Mouse (Mus musculus) heart, postnatal 4 days (tissue): ENCODE measurements around the gene Abca5. TPM values are rescaled to one million over a fixed set of nuclear protein-coding genes. Genes with fewer than 3 reads are reported as not detected.
A peak's percentile ranks its signal among the peaks of the same experiment; 100 is the strongest.

Source experiments
- DNase-seq: peaks from one replicate; pipeline ENCODE4 v3.0.0; 2021
- total RNA-seq, 2 experiments: library from RNA; stranded (reverse); gene quantifications; 2 replicates each; pipeline ENCODE4 v1.2.3; 2021

The Abca5 gene
- total RNA-seq, 2 experiments from 2014 or later: 12.6 to 13.6 TPM

DNA sequence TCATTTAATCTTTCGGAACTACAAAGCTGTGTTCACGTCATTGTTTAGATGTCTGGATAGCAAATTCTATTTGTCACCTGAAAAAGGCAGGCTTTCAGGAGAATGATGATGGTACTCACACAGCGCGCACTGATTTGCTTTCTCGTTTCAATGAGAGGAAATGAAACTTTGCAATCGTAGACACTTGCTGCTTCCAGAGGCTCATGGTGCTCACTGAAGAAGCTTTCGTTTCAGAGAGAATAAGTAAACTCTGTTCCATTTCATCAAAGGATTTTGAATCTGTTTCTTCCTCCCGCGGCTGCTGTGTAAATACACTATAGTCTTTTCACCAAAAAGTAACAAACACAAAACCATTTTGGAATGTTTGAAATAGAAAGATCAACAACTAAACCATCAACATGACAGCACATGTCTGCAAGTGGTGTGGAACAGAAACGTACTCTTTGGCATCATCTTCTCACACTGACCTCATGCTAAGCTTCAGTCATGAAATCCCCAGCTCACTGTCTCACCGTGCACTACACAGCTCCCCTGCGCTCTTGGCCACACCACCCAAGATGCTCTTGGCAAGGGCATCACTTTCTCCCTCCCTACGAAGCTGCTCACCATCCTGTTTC is 39.5 kb downstream of the Abca5 start:
- no peak for DNase-seq

DNA sequence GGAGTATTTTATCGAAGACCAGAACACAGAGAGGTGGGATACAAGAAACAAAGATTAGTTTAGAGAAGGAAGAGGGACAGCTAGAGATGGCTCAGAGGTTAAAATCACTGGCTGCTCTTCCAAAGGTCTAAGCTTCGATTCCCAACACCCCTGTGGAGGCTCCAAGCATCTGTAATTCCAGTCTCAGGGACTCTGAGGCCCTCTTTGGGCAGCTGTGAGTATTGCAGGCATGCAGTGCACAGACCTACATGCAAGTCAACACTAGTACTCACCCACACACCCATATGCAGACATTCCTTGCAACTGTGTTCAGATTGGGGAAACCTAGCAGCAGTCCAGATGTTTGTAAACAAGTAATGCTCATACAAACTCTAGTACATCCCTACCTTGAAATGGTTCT is 46.9 kb downstream of the Abca5 start:
- no peak for DNase-seq

DNA sequence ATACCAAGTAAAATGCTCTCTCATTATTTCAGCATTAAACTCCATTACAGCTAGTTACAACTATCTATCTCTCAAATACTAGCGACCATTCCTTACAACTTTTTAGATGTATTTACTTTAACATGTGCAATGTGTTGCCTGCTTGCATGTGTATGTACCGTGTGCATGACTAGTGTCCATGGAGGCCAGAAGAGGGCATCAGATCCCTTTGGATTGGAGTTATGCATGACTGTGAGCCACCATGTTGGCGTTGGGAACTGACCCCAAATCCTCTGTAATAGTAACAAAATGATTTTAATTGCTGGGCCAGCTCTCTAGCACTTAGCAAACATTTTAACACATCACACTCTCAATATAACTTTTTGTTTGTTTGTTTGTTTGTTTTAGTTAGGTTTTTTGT is 49.1 kb downstream of the Abca5 start:
- DNase-seq: no peak

DNA sequence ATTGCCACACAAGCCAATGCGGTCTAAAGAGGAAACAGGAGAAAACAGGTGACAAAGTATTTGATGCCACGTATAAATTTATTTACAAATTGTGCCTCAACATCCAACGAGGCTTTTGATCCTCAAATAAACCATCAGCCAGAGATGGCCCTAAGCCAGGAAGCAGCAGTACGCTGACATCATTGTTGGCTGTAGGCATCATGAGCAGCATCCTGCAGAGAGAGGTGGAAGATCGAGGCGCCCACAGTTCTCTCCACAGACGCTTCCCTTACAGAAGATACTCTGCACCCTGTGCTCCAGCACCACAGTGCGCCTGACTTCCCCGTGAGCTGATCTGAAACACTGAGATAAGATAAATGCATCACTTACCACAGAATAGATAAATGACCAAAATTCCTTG is 49.8 kb downstream of the Abca5 start:
- peak; percentile 12 for DNase-seq

DNA sequence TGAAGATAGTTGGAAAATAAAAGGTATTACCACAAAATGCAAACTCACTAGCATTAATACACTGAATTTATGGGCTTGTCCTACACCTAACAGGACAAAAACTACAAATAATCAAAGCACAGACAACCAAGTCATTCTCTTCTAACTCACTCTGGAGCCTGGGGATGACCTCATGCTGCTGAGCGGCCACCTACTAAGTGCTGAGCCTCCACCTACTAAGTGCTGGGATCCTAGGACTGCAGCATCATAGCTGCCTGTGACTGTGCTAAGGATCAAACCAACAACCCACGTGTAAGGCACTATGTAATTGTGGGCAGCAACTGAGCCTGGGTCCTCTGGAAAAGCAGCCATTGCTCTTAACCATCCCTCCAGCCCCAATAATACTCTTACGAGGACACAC is 51.2 kb downstream of the Abca5 start:
- no peak for DNase-seq

DNA sequence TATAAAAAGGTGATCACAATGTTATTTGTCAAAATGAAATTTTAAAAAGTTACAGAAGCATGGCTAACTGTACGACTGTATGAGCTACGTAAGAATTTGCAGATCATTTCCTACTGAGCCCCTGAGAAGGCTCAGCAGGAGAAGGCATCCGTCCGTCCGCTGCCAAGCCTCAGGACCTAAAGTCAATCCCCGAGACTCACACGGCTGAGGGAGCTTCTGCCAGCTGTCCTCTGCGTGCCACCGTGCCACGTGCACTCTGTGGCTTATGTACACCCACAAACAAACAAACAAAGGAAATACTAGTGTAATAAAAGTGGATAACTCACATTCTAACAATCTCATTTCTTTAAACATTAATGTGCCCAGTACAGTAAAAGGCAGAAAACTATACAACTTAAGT is 52.7 kb downstream of the Abca5 start:
- no peak for DNase-seq

DNA sequence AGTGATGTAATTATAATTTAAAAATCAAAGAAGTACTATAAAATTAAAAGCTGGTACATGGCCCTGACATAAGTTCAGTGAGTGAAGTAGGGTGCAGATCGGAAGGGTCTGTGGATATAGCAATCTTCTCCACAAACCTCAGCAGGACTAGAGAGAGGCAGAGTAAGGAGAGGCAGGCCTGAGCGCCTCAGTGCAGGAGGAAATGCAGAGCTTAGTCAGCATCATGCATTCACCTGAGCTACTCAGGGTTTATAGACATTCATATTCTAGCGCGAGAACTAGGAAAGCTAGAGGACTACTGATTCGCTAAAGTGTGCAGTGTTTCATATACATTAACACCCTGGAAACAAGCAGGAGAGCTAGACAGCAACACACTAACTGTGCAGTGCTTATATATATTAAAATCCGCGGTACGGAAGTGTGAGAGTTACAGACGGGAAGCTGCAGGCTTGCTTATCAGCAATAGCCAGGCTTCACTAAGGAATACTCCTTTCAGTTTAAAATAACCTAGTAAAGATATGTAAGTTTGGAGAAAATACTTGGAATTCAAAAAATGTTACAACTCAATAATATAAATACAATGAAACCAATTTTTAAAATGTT is 53.2 kb downstream of the Abca5 start:
- no peak for DNase-seq

DNA sequence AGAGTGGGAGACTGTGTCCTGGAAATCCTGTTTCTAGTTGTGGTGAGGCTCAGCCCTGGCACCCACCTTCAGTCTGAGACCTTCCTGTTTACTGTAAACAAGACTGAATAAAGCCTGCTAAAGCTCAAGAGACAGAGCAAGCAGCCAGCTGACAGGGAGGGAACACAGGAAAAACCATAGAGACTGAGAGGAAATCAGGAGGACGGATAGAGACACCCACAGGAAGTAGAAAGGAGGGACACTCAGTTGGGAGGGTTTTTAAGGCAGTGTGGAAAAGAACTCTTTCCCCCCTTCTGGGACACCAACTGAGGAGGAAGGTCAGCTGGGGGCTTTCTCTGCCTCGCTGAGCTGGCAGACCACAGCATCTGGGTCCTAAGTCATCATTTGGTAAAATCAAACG is 62.7 kb downstream of the Abca5 start:
- no peak for DNase-seq

DNA sequence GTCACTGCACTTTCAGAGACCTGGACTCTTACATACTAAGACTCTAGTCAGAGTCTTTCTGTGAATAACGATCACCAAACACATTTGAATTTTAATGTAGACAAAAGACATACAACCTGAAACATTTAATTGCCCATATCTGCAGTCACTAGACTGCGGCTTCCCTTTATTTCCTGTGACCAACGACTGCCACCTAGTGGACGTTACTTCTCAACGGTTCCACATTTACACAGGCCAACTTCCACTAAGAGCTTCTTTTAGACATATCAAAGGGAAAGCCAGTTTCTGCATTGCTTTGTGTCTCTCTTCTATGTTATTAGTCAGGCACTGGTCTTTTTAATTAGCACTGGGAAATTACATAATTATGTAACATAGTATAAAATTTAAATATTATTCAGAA is 65.8 kb downstream of the Abca5 start:
- peak; percentile 64 for DNase-seq

DNA sequence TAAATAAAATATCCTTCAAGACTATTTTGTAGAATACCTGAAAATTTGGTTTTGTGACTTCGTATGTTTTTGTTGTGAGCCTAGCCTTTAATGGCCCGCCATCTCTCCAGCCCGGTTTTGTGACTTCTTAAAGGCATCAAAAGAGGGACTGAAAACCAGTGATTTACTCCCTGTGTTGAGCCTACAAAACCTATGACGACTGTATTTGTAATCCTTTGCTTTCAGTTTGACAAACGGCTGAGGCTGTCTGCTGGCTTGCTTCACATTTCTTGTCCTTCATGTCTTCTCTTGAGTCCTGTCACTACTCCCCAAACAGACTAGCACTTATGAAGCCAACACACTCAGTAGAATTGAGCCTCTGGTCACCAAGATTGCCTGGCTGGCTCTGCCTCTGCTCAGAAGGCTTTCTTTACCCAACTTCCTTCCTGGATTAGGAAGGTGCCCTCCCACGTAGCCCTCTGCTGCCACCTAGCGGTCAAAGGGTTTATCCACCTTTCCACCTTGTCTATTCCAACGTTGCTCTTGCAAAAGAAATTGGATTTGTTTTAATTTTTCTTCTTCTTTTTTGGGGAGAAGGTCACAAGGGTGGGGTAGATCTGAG is 69.2 kb downstream of the Abca5 start:
- DNase-seq: peak; percentile 96

DNA sequence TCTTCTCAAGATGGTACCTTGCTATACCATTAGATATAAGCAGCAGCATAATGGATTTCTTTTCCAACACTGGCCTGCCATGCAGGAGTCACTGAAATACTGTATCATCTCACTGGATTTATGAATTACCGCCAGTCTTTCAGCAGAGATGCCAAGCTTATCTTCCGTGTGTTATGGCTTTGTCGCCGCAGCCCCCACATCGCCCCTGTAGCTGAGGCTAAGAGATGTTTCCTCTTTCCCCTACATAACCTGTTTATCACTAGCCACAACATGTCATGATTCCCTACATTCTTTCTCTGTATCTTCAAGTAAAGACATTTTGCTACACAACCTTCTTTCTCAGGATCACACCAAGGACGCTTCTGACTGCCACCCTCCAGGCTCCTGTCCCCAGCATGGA is 70.3 kb downstream of the Abca5 start:
- no peak for DNase-seq

DNA sequence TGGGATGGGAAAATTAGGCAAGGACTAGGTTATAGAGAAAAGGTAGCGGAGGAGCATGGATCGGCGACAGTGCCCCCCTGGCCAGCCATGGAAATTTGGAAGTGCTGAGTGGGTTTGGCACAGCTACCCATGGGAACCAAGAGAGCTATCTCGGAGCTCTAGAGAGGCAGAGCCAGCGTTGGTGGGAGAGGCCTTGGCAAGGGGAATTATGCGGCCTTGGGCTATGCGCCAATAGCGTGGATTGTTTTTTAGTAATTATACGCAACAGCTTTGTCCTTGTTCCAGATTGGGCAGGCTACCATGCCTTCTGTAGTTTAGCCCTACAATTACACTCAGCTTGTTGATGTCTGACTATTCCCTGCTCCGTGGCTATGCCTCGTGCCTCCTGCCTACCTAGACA is 70.8 kb downstream of the Abca5 start:
- peak; percentile 24 for DNase-seq

DNA sequence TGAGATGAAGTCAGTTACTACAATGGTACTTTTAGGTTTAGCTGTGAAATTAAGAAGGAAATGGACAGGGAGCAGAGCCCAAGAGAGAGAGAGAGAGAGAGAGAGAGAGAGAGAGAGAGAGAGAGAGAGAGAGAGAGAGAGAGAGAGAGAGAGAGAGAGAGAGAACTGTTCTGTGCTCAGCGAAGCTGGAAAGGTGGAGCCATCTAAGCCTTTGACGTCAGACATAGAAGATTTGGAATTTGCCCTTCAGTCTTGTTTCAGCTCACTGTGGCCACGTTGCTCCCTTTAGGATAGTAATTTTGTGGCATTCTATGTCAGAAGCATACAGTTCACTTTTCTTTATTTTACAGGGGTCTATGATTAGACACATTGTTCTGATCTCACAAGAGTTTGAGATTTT is 75.6 kb downstream of the Abca5 start:
- no peak for DNase-seq

DNA sequence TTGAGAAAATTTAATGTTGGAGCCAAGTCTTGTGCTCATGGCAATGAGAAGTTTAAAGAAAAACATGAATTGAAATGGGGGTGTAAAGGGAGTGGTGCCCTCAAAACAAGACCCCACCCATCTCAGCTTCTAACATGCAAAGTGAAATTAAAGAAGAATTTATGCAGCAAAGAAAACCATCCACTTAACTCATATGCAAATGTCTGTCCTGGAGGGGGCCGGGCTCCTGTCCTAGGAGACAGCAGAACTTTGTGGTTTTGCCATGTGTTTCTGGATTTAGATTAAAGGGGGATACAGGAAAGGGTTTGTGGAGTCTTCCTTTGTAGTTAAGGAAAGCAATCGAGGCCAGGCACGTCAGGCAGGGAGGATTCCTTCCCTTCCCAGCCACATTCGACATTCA is 79.6 kb downstream of the Abca5 start:
- DNase-seq: no peak

DNA sequence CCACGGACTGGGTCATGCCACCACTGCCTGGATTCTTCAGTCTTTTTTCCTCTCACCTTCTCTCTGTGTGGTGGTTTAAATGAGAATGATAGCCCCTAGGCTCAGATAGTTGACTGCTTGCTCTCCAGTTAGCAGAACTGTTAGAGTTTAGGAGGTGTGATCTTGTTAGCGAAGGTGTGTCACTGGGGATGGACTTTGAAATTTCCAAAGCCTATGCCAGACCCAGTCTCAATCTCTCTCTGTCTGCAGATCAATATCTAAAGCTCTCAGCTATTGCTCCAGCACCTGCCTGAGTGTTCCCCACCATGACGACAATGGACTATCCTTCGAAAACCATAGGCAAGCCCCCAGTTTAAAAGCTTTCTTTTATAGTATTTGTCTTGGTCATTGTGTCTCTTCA is 80.5 kb downstream of the Abca5 start:
- DNase-seq: no peak

DNA sequence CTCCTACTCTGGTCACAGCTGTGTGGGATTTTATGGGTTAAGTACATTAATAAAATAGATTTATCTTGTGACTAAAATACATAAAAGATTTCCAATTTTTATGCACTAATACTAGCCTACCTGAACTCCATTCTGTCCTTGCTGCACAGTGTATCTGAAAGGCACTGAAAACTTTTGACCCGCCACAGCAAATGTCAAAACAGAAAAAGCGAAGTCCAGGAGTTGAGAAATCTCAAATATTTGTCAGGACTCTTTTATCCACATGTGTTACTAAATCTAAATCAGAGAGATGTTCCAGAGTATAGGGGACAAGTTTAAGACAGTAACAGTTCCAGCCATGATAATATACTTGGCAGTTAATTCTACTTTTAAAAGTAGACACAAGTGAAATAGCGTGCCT is 85.3 kb downstream of the Abca5 start:
- DNase-seq: no peak

DNA sequence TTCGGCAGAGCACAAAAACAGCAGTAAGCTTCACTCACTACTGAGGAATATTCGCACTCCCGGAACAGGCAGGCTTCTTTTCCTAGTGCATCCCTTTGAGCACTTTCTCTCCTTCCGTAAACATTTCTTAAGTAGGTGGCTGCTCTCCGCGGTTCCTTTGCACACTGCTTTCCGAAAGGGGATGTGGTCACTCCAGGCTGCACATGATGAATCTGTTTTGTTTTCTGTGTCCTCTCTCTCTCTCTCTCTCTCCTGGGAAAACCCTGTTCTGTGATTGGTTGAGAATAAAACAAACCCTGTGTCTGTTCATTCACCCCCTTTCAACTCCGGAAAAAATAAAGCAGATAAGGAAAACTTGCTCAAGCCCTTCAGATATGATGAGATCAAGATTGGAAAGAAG is 86.0 kb downstream of the Abca5 start, which contains the start of gene Abca6:
Gene Abca6, minus strand, starts transcription at position 243 of the 400 bp plus-strand sequence.
- peak; percentile 29 for DNase-seq

DNA sequence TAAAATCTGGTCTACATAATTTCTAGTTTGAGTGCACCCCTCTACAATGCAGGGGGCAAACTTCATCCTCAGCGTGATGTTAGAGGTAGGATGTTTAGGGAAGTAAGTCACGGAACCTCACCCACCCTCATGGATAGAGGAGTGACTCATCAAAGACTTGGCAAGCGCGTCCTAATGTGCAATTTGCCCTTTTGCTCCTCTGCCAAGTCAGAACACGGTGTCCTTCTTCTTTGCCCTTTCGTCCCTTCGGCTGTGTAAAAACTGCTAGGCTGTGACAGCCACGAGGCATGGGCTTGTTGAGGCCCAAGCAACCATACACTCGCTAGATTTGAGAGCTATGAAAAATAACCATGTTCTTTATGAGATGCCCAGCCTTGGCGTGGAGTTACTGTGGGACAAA is 92.8 kb downstream of the Abca5 start:
- DNase-seq: no peak

DNA sequence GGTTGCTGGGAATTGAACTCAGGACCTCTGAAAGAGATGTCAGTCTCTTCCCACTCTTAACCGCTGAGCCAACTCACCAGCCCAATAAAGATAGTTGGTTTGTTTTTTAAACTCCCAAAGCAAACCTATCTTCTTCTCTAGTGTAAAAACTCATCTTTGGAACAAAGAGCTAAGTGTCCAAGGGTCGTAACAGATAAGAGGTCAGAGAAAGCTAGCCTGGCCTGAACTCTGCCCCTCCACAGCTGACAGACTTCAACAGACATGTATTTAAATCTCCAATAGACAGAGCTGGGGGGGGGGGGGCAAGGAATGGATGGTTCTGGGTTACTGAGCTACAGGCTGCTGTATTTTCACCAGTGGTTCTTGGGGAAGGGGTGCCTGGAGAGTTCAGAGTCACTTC is 100.0 kb downstream of the Abca5 start:
- no peak for DNase-seq

DNA sequence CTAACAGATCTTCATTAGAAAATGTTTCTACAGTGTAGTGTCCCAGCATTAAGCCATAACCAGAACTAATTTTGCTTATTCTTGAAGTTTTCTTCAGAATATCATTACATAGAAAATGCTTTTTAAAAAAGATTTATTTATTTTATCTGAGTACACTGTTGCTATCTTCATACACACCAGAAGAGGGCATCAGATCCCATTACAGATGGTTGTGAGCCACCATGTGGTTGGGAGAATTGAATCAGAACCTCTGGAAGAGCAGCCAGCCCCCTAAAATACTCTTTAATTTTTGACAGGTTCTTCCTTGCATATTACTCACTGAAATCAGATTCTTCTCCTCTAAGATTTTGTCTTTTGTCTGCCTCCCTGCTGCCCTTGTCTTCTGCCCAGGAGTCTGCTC is 104.5 kb downstream of the Abca5 start:
- DNase-seq: no peak
